Mouse (Mus musculus): ENCODE results near the gene Hydin. TPM values are rescaled to one million over a fixed set of nuclear protein-coding genes. Genes with fewer than 3 reads are reported as not detected.

Gene Hydin
- total and polyA plus RNA-seq, 2 experiments from 2014 or later = 0.39 to 0.73 TPM

- no peaks in the 10 kb centered on the region for H3K36me3 ChIP-seq (ENCODE audit: insufficient read depth, low read length)
- no peaks in the 10 kb centered on the region for H3K27me3 ChIP-seq (ENCODE audit: insufficient read depth, low read length)
- DNase-seq (ENCODE audit: low spot score) (no peak), ATAC-seq (no peak)
- 88% methylated on average over 4 of the region's 4 CpGs for WGBS
- no peak for TF ChIP-seq CTCF (IDR thresholded peaks at IDR 0.05; ENCODE audit: low read depth)
- no peak overlapping the region for H3K4me3 ChIP-seq (ENCODE audit: low read length)
- H3K9ac ChIP-seq (replicated peaks; ENCODE audit: low read length) = no peak overlapping the region
- H3K9me3 ChIP-seq (ENCODE audit: low read length) = no peaks in the 10 kb centered on the region
- H3K4me1 ChIP-seq (ENCODE audit: insufficient read depth, low read length) = no peaks in the 10 kb centered on the region
- H3K27ac ChIP-seq = no peak overlapping the region
- no peak overlapping the region for H3K4me2 ChIP-seq (ENCODE audit: low read depth, low read length)
These were observed 128.9 kb downstream of the Hydin start for GRCm38 (mm10) chr8:110395656-110396055.

DNA sequence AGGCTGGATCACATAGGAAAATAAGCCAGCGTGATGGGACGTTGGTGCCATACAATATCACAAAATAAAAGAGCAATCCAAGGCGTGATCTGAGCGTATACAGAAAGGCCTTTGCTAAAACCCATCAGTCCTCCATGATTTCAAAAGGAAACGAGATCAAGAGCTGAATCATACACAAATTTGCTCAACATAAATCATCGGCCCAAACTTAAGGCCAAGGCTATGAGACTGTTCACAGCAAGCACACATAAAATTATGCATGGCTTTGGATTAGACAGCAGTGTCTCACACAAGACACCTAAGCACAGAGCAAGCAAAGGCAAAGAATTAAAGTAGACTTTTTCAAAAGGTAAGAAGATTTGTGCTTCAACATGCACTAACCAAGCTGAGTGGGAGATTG is 133.8 kb downstream of the Hydin start:
- no peak for ATAC-seq
- Histone ChIP-seq H3K9me3 (ENCODE audit: low read length) (no peaks in the 10 kb centered on the region), H3K4me2 (ENCODE audit: low read depth, low read length) (no peak overlapping the region), H3K27ac (no peak overlapping the region), H3K36me3 (ENCODE audit: insufficient read depth, low read length) (no peaks in the 10 kb centered on the region), H3K9ac (replicated peaks; ENCODE audit: low read length) (no peak overlapping the region), H3K4me1 (ENCODE audit: insufficient read depth, low read length) (no peaks in the 10 kb centered on the region), H3K4me3 (ENCODE audit: low read length) (no peak overlapping the region), H3K27me3 (ENCODE audit: insufficient read depth, low read length) (no peaks in the 10 kb centered on the region)
- 91% methylated on average over 6 of the region's 6 CpGs for WGBS
- no peak for DNase-seq (ENCODE audit: low spot score)
- TF ChIP-seq CTCF (IDR thresholded peaks at IDR 0.05; ENCODE audit: low read depth) = no peak

- TF ChIP-seq CTCF (IDR thresholded peaks at IDR 0.05; ENCODE audit: low read depth) = no peak
- 72% methylated on average over 6 of the region's 6 CpGs for WGBS
- ATAC-seq = no peak
These were observed 135.5 kb downstream of the Hydin start for GRCm38 (mm10) chr8:110402311-110402710.

GRCm38 (mm10) chr8:110404516-110404915 is 137.7 kb downstream of the Hydin start:
- Histone ChIP-seq H3K4me3 (ENCODE audit: low read length) (no peak overlapping the region), H3K36me3 (ENCODE audit: insufficient read depth, low read length) (no peaks in the 10 kb centered on the region), H3K9ac (replicated peaks; ENCODE audit: low read length) (no peak overlapping the region), H3K4me2 (ENCODE audit: low read depth, low read length) (no peak overlapping the region), H3K27ac (no peak overlapping the region), H3K9me3 (ENCODE audit: low read length) (no peaks in the 10 kb centered on the region), H3K27me3 (ENCODE audit: insufficient read depth, low read length) (no peaks in the 10 kb centered on the region), H3K4me1 (ENCODE audit: insufficient read depth, low read length) (no peaks in the 10 kb centered on the region)
- DNase-seq (ENCODE audit: low spot score) (no peak), ATAC-seq (no peak)
- no peak for TF ChIP-seq CTCF (IDR thresholded peaks at IDR 0.05; ENCODE audit: low read depth)
- WGBS = 77% methylated on average over 3 of the region's 3 CpGs

More at GRCm38 (mm10) chr8:110402311-110402710, 135.5 kb downstream of the Hydin start:
- Histone ChIP-seq H3K36me3 (ENCODE audit: insufficient read depth, low read length) (no peaks in the 10 kb centered on the region), H3K27me3 (ENCODE audit: insufficient read depth, low read length) (no peaks in the 10 kb centered on the region), H3K9ac (replicated peaks; ENCODE audit: low read length) (no peak overlapping the region), H3K9me3 (ENCODE audit: low read length) (no peaks in the 10 kb centered on the region), H3K4me2 (ENCODE audit: low read depth, low read length) (no peak overlapping the region), H3K4me1 (ENCODE audit: insufficient read depth, low read length) (no peaks in the 10 kb centered on the region), H3K4me3 (ENCODE audit: low read length) (no peak overlapping the region), H3K27ac (no peak overlapping the region)
- peak; percentile 23 for DNase-seq (ENCODE audit: low spot score)

DNA sequence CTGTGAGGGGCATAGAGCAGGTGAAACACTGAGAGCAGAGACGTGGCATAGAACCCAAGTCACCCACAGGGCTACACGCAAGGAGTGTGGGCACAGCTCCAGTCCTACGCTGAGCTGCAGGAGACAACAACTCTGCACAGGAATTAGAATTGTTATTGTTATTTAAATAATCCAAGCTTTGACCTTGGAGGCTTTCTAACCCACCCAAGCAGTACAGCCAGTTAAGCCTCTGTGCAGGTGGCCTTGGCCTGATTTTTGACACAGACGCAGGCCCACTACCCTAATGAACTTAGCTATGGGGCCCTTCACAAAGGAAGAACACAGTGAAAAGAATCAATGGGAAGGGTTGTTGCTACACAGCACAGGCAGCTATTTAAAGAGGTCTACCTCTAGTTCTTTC is 148.3 kb downstream of the Hydin start:
- no peak for ATAC-seq
- no peak for TF ChIP-seq CTCF (IDR thresholded peaks at IDR 0.05; ENCODE audit: low read depth)
- no peak overlapping the region for H3K27ac ChIP-seq
- WGBS = 45% methylated on average over 4 of the region's 4 CpGs
- no peak overlapping the region for H3K4me3 ChIP-seq (ENCODE audit: low read length)
- H3K9ac ChIP-seq (replicated peaks; ENCODE audit: low read length) = no peak overlapping the region
- no peak overlapping the region for H3K4me2 ChIP-seq (ENCODE audit: low read depth, low read length)
- H3K4me1 ChIP-seq (ENCODE audit: insufficient read depth, low read length) = no peaks in the 10 kb centered on the region
- H3K27me3 ChIP-seq (ENCODE audit: insufficient read depth, low read length) = no peaks in the 10 kb centered on the region
- H3K36me3 ChIP-seq (ENCODE audit: insufficient read depth, low read length) = no peaks in the 10 kb centered on the region
- H3K9me3 ChIP-seq (ENCODE audit: low read length) = no peaks in the 10 kb centered on the region
- no peak for DNase-seq (ENCODE audit: low spot score)

DNA sequence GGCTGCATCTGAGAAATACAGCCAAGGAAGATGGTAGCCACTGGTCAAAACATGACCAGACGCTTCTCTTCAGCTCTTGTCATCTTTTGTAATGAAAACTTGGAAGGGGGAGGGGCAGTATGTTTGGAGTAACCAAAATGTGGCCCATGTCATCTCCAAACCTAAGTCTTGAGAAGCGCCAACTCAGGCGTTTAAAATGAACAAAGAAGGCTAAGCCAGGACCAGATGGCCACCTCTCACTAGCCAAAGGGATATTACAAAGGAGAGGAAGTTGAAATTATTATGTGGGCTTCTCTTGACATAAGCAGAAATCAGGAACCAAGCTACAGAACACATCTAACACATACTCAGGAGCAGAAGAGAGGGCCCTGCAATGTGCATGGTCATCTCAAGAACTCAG is 150.2 kb downstream of the Hydin start:
- H3K4me1 ChIP-seq (ENCODE audit: insufficient read depth, low read length) = no peaks in the 10 kb centered on the region
- H3K27me3 ChIP-seq (ENCODE audit: insufficient read depth, low read length) = no peaks in the 10 kb centered on the region
- H3K9me3 ChIP-seq (ENCODE audit: low read length) = no peaks in the 10 kb centered on the region
- 78% methylated on average over 3 of the region's 3 CpGs for WGBS
- ATAC-seq (no peak), DNase-seq (ENCODE audit: low spot score) (no peak)
- H3K36me3 ChIP-seq (ENCODE audit: insufficient read depth, low read length) = no peaks in the 10 kb centered on the region
- no peak for TF ChIP-seq CTCF (IDR thresholded peaks at IDR 0.05; ENCODE audit: low read depth)
- H3K27ac ChIP-seq = no peak overlapping the region
- H3K4me3 ChIP-seq (ENCODE audit: low read length) = no peak overlapping the region
- H3K4me2 ChIP-seq (ENCODE audit: low read depth, low read length) = no peak overlapping the region
- no peak overlapping the region for H3K9ac ChIP-seq (replicated peaks; ENCODE audit: low read length)

DNA sequence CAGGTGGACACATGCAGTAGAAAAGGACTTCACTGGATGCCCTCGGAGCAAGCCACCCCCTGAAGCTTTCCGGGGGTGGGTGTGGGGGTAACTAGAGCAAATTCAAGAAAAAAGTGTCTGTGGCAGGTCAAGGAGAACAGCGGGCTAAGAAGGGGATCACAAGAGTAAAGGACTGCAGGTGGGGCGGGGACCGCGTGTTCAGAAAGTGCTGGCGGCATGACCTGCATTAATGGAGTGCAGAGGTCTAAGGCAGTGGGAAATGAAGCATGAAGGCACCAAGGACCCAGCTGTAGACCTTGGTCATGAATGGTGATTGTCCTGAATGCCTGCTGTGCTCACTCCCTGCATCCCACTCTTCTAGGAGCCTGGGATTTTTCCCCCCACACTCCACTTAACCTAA is 151.0 kb downstream of the Hydin start:
- DNase-seq (ENCODE audit: low spot score) (no peak), ATAC-seq (no peak)
- WGBS = 81% methylated on average over 7 of the region's 7 CpGs
- Histone ChIP-seq H3K9me3 (ENCODE audit: low read length) (no peaks in the 10 kb centered on the region), H3K27me3 (ENCODE audit: insufficient read depth, low read length) (no peaks in the 10 kb centered on the region), H3K4me3 (ENCODE audit: low read length) (no peak overlapping the region), H3K36me3 (ENCODE audit: insufficient read depth, low read length) (no peaks in the 10 kb centered on the region), H3K4me2 (ENCODE audit: low read depth, low read length) (no peak overlapping the region), H3K9ac (replicated peaks; ENCODE audit: low read length) (no peak overlapping the region), H3K27ac (no peak overlapping the region), H3K4me1 (ENCODE audit: insufficient read depth, low read length) (no peaks in the 10 kb centered on the region)
- TF ChIP-seq CTCF (IDR thresholded peaks at IDR 0.05; ENCODE audit: low read depth) = no peak

Measured in hindbrain, postnatal 0 days (tissue).